Mouse (Mus musculus) midbrain, embryonic 13.5 days (tissue): ENCODE results near the gene Rassf1. TPM values are rescaled to one million over a fixed set of nuclear protein-coding genes. Genes with fewer than 3 reads are reported as not detected.

Experiments
- ATAC-seq: fragments of 200-750 bp; cut with Nextera tagmentation; 2 replicates; pipeline ENCODE4 v1.8.0; 2017; ENCODE audit warnings: mild to moderate bottlenecking, moderate TSS enrichment, moderate library complexity
- H3K27ac ChIP-seq: fragments of 300-500 bp; sonication (generic); 2 replicates; pipeline ENCODE4 v1.5.1; 2015; ENCODE audit warnings: inconsistent platforms, mild to moderate bottlenecking, moderate library complexity
- H3K27me3 ChIP-seq: fragments of 300-500 bp; sonication (generic); 2 replicates; pipeline ENCODE4 v1.6.1; 2015; ENCODE audit warnings: mild to moderate bottlenecking, inconsistent platforms
- H3K36me3 ChIP-seq: fragments of 300-500 bp; sonication (generic); 2 replicates; pipeline ENCODE4 v1.6.1; 2015; ENCODE audit warnings: mild to moderate bottlenecking, inconsistent platforms
- H3K4me1 ChIP-seq: fragments of 300-500 bp; sonication (generic); replicated peaks from 2 replicates; pipeline ENCODE4 v1.6.1; 2015; ENCODE audit warnings: inconsistent platforms
- H3K4me2 ChIP-seq: fragments of 300-500 bp; sonication (generic); replicated peaks from 2 replicates; pipeline ENCODE4 v1.6.1; 2015; ENCODE audit warnings: moderate library complexity, mild to moderate bottlenecking, inconsistent platforms
- H3K4me3 ChIP-seq: fragments of 300-500 bp; sonication (generic); replicated peaks from 2 replicates; pipeline ENCODE4 v1.5.1; 2015; ENCODE audit warnings: mild to moderate bottlenecking, inconsistent platforms
- H3K9ac ChIP-seq: fragments of 300-500 bp; sonication (generic); replicated peaks from 2 replicates; pipeline ENCODE4 v1.6.1; 2015; ENCODE audit warnings: mild to moderate bottlenecking, inconsistent platforms
- H3K9me3 ChIP-seq: fragments of 300-500 bp; sonication (generic); 2 replicates; pipeline ENCODE4 v1.6.1; 2016; ENCODE audit warnings: mild to moderate bottlenecking, inconsistent platforms
- WGBS: fragments of 180-500 bp; shearing (Covaris S2); methylation state at CpG from one replicate; pipeline ENCODE4 v1.1.7; 2015; 5-methylcytosine and 5-hydroxymethylcytosine counted together
- polyA plus RNA-seq: library from polyadenylated mRNA; unstranded; fragments of >200 nt; fragmentation: Nextera tagmentation; extraction: Ambion mirVana; gene quantifications from 2 replicates; pipeline ENCODE4 v1.2.1, GENCODE M21; 2015

The Rassf1 gene
- polyA plus RNA-seq, 1 experiment from 2014 or later: 39.5 TPM

DNA sequence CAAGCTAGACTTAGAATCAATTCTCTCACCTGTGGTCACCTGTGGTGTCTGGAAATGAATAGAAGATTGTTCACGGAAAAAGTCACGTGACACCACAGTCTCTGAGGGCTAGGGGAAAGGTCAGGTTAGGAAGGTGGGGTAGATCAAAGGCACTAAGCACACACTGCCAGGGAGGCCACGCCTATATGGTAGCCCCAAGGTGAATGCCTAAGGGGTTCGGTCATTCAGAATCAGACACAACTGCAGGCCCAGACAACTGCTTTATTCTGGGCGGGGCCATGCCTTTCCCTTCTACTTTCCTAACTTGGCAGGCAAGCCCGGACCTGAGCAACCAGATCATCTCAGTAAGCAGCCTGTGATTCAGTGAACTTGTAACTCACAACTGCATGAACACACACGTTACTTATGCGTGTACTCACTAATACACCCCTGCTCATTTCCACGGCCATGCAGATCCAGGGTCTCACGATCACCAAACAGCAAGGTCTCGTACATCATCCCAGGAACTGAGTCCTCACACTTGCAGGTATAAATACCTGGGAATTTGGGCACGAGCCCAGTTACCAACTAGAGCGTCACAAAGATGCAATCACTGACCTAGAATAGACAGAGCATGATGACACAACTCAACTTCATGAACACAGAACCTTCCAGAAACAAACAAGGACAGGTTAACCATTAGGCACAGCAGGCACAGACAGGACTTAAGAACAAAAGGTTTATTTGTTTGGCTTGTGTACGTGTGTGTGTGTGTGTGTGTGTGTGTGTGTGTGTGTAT, 24.4 kb downstream of the Rassf1 start:
- 92% methylated on average over 14 of the region's 14 CpGs for WGBS
- Histone ChIP-seq H3K36me3 (peaks cover 38% of the 10 kb centered on the region), H3K4me3 (no peak overlapping the region), H3K9me3 (no peaks in the 10 kb centered on the region), H3K4me2 (no peak overlapping the region), H3K27ac (peak overlapping the region; percentile 15; the same call in 1 of the 2 replicates), H3K9ac (no peak overlapping the region), H3K4me1 (peaks cover 55% of the 10 kb centered on the region), H3K27me3 (no peaks in the 10 kb centered on the region)
- ATAC-seq: no peak

DNA sequence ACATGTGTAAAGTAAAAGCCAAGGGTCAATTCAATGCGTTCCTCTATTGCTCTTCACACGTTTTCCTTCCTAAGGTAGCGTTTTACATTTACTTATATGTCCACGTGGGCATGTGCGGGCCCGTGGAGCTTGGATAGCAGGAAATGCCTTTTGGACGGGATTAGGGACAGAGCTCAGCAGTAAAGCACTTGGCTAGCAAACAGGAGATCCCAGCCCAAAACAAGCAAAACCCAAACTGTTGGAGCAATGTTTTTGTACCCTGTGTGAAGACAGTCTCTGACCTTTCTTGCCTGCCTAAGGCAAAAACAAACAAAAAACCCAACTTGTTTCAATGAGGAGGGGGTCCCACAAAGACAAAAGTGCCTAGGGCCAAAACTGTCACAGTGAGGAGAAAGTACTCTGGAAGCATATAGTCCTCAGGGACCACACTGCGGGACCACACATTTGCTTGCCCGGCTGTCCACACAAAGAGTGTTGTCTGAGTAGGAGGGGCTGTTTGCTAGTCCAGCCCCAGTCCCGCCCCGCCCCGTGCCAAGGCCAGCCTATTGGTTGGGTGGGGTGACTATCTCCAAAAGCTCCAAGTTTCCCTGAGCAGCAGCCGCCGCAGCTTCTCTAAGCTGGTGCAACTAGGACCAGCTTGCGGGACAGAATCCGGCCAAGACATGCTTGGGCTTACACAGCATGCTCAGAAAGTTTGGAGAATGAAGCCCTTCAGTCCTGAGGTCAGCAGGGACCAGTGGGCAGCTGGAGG, 25.2 kb downstream of the Rassf1 start, which contains the start of gene Hyal1:
Gene Hyal1, plus strand, starts transcription at position 571 of the 751 bp plus-strand sequence.
- H3K4me3 ChIP-seq: peak within 1 kb of the TSS; percentile 27
- peak within 1 kb of the TSS; percentile 42 for H3K9ac ChIP-seq
- peak within 1 kb of the TSS; percentile 44 for H3K4me2 ChIP-seq
- no peaks in the 10 kb centered on the region for H3K9me3 ChIP-seq
- WGBS: 28% methylated on average over 16 of the region's 16 CpGs
- peak; percentile 59; the same call in 1 of the 2 replicates for ATAC-seq
- H3K27ac ChIP-seq: peak within 1 kb of the TSS; percentile 22
- peaks cover 55% of the 10 kb centered on the region for H3K4me1 ChIP-seq
- H3K36me3 ChIP-seq: peaks cover 30% of the 10 kb centered on the region
- no peaks in the 10 kb centered on the region for H3K27me3 ChIP-seq

DNA sequence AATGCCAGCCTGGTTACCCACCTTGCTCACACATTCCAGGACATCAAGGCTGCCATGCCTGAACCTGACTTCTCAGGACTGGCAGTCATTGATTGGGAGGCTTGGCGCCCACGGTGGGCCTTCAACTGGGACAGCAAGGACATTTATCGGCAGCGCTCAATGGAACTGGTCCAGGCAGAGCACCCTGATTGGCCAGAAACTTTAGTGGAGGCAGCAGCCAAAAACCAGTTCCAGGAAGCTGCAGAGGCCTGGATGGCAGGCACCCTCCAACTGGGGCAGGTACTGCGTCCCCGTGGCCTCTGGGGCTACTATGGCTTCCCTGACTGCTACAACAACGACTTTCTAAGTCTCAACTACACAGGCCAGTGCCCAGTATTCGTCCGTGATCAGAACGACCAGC, 26.5 kb downstream of the Rassf1 start:
- H3K4me3 ChIP-seq: no peak overlapping the region

DNA sequence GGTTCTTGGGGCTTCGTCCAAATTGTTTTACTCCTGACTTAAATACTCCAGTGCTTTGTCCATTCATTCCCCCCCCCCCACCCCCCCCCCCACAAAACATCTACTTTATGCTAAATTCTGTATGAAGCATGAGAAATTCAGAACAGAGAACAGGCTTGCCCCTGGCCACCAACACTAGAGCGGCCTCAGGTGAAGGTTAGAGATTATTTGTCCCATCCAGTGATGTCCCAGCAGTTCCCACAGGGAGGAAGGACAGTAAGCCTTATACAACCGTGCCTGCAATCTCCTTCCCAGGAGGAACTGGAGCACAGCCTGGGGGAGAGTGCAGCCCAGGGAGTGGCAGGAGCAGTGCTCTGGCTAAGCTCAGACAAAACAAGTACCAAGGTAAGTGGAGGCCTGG, 27.2 kb downstream of the Rassf1 start, which contains the start of gene Naa80:
Gene Naa80, plus strand, starts transcription at position 301 of the 400 bp plus-strand sequence.
- ATAC-seq: no peak
- H3K9ac ChIP-seq: peak within 1 kb of the TSS; percentile 1; the same call in 1 of the 2 replicates
- H3K36me3 ChIP-seq: peaks cover 22% of the 10 kb centered on the region
- H3K9me3 ChIP-seq: no peaks in the 10 kb centered on the region
- no peak within 1 kb of the TSS for H3K4me3 ChIP-seq
- H3K27me3 ChIP-seq: no peaks in the 10 kb centered on the region
- H3K4me2 ChIP-seq: no peak within 1 kb of the TSS
- WGBS: 81% methylated on average over 3 of the region's 3 CpGs
- H3K27ac ChIP-seq: no peak within 1 kb of the TSS
- H3K4me1 ChIP-seq: peaks cover 50% of the 10 kb centered on the region

More for the DNA sequence above, 26.5 kb downstream of the Rassf1 start:
- Histone ChIP-seq H3K27ac (no peak overlapping the region), H3K9ac (no peak overlapping the region), H3K36me3 (peaks cover 22% of the 10 kb centered on the region), H3K9me3 (no peaks in the 10 kb centered on the region), H3K4me2 (no peak overlapping the region), H3K27me3 (no peaks in the 10 kb centered on the region), H3K4me1 (peaks cover 50% of the 10 kb centered on the region)
- WGBS: 94% methylated on average over 10 of the region's 10 CpGs
- no peak for ATAC-seq

DNA sequence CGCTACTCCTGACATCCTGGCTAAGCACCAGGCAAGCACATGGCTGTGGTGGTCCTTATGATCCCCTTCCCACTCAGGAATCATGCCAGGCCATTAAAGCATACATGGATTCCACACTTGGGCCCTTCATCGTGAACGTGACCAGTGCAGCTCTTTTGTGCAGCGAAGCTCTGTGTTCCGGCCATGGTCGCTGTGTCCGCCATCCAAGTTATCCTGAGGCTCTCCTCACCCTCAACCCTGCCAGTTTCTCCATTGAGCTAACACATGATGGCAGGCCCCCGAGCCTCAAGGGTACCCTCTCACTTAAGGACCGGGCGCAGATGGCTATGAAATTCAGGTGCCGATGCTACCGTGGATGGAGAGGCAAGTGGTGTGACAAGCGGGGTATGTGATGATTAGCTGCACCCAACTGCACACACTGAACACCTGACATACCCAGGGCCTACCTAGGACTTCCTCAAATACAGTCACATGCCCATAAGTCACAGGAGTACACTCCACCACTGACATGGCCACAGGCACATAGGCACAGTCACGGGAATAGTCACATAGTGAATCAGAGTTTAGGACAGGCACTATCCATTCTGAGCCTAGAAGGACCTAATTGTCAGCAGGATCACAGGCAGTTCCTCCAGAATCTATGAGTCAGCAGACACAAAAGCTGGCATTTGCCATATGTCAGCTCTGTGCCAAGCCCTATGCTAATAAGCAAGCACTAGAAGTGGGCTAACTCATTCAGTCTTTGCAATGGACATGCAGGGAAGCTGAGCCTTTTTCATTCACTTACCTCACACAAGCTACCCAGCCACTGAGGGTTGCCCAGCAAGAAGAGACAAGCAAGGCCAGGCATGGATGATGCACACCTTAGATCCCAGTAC, 27.9 kb downstream of the Rassf1 start:
- peaks cover 50% of the 10 kb centered on the region for H3K4me1 ChIP-seq
- H3K9me3 ChIP-seq: no peaks in the 10 kb centered on the region
- no peak overlapping the region for H3K4me2 ChIP-seq
- peaks cover 22% of the 10 kb centered on the region for H3K36me3 ChIP-seq
- no peak overlapping the region for H3K27ac ChIP-seq
- WGBS: 94% methylated on average over 14 of the region's 14 CpGs
- no peak for ATAC-seq
- H3K27me3 ChIP-seq: no peaks in the 10 kb centered on the region
- H3K4me3 ChIP-seq: no peak overlapping the region
- H3K9ac ChIP-seq: peak overlapping the region; percentile 1; the same call in 1 of the 2 replicates

DNA sequence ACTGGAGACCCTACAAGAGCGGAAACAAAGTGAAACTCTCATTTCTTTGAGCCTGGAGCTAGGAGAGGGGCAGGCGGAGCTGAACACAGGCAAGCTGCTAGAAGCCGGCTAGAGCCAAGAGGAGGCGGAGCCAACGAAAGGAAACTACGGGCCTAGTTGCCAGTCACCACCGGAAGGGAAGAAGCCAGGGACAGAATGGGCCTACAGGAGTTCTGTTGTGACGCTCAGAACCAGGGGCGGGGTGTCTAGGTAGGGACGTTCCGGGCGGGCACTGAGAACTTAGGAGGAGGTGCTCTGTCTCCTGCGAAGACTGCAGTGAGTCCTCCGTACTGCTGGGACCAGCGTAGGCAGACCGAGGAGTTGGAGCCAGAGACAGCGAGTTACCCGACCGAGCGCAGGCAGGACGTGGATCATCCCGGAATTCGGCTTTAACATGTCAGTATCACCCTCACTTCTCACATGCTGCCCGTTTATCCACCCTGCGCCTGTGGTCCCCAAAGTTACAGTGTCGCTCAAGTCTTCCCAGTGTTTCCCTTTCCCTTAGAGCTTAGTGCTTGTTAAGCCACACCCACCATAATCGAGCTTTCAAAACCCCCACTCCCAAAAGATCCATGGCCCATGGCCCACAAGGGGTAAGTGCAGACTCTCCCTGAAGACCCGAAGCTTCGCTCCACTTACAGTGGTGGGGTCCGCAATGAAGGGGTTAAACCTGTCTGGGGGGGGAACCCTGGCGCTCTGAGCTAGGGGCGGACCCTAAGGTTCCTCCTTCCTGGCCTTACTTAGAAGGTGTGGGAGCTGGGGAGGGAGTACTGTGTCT, 29.4 kb downstream of the Rassf1 start, which contains the start of gene Hyal3:
Gene Hyal3, plus strand, starts transcription at position 318 of the 817 bp plus-strand sequence.
- peaks cover 50% of the 10 kb centered on the region for H3K4me1 ChIP-seq
- WGBS: under 1% methylated on average over 32 of the region's 32 CpGs
- ATAC-seq: peak; percentile 82
- peak within 1 kb of the TSS; percentile 97 for H3K4me2 ChIP-seq
- no peaks in the 10 kb centered on the region for H3K9me3 ChIP-seq
- peak within 1 kb of the TSS; percentile 60 for H3K4me3 ChIP-seq
- peak within 1 kb of the TSS; percentile 80 for H3K27ac ChIP-seq
- peak within 1 kb of the TSS; percentile 78 for H3K9ac ChIP-seq
- H3K27me3 ChIP-seq: no peaks in the 10 kb centered on the region
- H3K36me3 ChIP-seq: peaks cover 17% of the 10 kb centered on the region

DNA sequence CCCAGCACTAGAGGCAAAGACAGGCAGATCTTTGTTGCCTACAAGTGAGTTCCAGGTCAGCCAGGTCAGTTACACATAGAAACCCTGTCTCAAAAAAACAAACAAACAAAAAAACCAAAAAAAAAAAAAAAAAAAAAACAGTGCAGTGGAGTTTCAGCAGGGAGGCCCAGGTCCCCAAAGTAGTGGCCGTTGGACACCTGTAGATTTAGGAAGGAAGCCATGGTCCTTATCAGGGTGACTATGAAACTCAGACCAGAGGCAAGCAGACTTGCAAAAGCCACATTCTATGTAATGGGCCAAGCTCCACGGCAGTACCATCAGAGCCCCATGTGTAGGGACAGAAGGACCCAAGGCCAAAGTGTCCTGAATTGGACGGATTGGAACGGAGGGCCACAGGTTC, 30.2 kb downstream of the Rassf1 start:
- ATAC-seq: no peak
- H3K9ac ChIP-seq: peak overlapping the region; percentile 78
- peak overlapping the region; percentile 97 for H3K4me2 ChIP-seq

DNA sequence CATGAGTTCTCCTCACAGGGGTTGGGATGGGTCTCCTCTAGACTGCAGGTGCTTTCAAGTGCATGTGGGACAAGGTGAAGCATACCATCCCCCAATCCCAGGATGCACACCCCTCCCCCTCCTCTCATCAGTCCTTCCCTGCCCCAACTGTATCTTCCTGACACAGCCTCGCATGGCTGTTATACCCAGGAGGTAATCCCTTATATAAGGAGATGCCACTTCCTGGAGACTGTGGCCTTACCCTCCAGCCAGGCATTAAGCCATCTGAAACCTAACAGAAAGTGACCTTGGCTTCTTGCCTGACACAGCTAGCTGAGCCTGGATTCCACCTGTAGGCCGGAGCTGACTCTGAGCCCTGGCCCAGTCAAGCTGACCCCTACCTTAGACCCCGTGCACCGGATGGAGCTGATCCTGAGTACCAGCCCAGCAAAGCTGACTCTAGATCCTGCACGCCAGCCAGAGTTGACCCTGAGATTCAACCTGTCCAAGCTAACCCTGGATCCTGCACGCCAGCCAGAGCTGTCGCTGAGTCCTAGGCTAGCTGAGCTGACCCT, 31.2 kb downstream of the Rassf1 start:
- Histone ChIP-seq H3K36me3 (peaks cover 17% of the 10 kb centered on the region), H3K27me3 (no peaks in the 10 kb centered on the region), H3K9ac (0 out of 2 replicates have a peak overlapping the region, but pooled peaks have one; percentile 32), H3K4me2 (0 out of 2 replicates have a peak overlapping the region, but pooled peaks have one; percentile 0), H3K4me1 (peaks cover 41% of the 10 kb centered on the region), H3K27ac (no peak overlapping the region), H3K4me3 (no peak overlapping the region), H3K9me3 (no peaks in the 10 kb centered on the region)
- ATAC-seq: no peak
- whole genome bisulfite sequencing: 91% methylated on average over 7 of the region's 7 CpGs

More for the DNA sequence above, 30.2 kb downstream of the Rassf1 start:
- no peaks in the 10 kb centered on the region for H3K9me3 ChIP-seq
- H3K4me1 ChIP-seq: peaks cover 48% of the 10 kb centered on the region
- no peaks in the 10 kb centered on the region for H3K27me3 ChIP-seq
- H3K36me3 ChIP-seq: peaks cover 17% of the 10 kb centered on the region
- H3K27ac ChIP-seq: no peak overlapping the region
- WGBS: 84% methylated on average over 4 of the region's 4 CpGs
- H3K4me3 ChIP-seq: peak overlapping the region; percentile 60

DNA sequence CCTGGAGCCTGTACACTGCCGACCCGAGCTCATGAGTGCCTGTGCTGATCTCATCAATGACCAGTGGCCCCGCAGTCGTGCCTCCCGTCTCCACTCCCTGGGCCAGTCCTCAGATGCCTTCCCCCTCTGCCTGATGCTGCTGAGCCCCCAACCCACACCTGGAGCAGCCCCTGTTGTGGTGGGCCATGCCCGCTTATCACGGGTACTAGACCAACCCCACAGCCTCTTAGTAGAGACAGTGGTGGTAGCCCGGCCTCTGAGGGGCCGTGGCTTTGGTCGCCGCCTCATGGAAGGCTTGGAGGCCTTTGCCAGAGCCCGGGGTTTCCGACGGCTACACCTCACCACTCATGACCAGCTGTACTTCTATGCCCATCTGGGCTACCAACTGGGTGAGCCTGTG, 31.8 kb downstream of the Rassf1 start:
- 92% methylated on average over 14 of the region's 14 CpGs for WGBS

DNA sequence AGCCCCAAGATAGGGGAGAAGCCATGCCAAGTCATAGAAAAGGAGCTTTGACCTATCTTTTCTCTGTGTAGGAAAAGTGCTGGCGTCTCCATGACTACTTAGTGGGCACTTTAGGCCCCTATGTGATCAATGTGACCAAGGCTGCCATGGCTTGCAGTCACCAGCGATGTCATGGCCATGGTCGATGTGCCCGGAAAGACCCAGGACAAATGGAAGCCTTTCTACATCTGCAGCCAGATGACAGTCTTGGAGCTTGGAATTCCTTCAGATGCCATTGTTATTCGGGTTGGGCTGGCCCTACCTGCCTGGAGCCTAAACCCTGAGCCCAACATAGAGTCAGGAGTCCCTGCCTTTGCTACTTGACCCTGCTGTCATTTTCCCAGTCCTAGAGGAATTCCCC, 35.1 kb downstream of the Rassf1 start:
- Histone ChIP-seq H3K27me3 (no peaks in the 10 kb centered on the region), H3K4me3 (no peak overlapping the region), H3K4me1 (peaks cover 24% of the 10 kb centered on the region), H3K4me2 (no peak overlapping the region), H3K27ac (no peak overlapping the region), H3K36me3 (peaks cover 35% of the 10 kb centered on the region), H3K9me3 (no peaks in the 10 kb centered on the region), H3K9ac (no peak overlapping the region)
- no peak for ATAC-seq
- 92% methylated on average over 5 of the region's 5 CpGs for WGBS

More for the DNA sequence above, 31.8 kb downstream of the Rassf1 start:
- Histone ChIP-seq H3K4me1 (peaks cover 41% of the 10 kb centered on the region), H3K4me2 (no peak overlapping the region), H3K9me3 (no peaks in the 10 kb centered on the region), H3K27ac (no peak overlapping the region), H3K9ac (no peak overlapping the region), H3K27me3 (no peaks in the 10 kb centered on the region), H3K36me3 (peaks cover 17% of the 10 kb centered on the region), H3K4me3 (no peak overlapping the region)
- no peak for ATAC-seq
